Mouse (Mus musculus) CD4-positive naive resting alpha-beta T cell, adult 76 days (primary cell): ENCODE results near the gene Unc13c. TPM values are rescaled to one million over a fixed set of nuclear protein-coding genes. Genes with fewer than 3 reads are reported as not detected.

Experiments
- total RNA-seq: library from RNA; stranded (reverse); gene quantifications from one replicate; pipeline ENCODE4 v1.2.4, GENCODE M21; 2023

The Unc13c gene
- total RNA-seq, result not detected

DNA sequence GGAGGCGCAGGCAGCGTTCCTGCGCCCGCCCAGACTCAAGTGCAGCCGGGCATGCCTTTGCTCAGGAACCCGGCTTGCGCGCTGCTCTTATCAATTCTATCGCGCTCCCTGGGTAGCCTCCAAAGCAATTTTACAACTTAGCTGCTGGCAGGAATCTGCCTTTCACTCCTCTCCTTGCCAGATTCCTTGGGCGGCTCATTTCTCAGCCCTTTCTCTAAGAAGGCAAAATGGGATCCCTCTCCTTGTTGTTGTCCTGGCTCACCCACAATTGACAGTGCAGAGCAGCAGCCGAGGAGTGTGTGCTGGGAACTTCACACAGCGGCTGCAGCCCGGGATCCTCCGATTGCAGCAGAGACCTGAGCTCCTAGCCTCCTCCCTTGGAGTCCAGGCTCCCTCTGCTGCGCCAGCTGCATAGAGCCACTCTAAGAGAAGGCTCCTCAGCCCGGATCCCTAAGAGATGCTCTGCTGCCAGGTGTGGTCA, at the start of gene Unc13c:
Gene Unc13c (minus strand): TSS at position 326 of the 481 bp plus-strand sequence.

Other genes with a start within 250 kb of the Unc13c start
- not detected for gene Wdr72, start 141.4 kb upstream of the Unc13c start, total RNA-seq